Comparison of ENCODE assay signal across 32 mouse cellular contexts in genomic region chr19:53867238-53867637, GRCm38 (mm10).
"Had no signal": no experiment of that assay in that cellular context is flagged by ENCODE, and none has a peak within 500 bp of the region (broad histone marks: within the 10 kb centered on the region; RNA-seq: fewer than 3 reads in every experiment).

No protein-coding gene starts in this region.

- H3K27ac ChIP-seq: limb, embryonic 10.5 days; limb, embryonic 12.5 days; limb, embryonic 13.5 days; limb, embryonic 15.5 days; liver, embryonic 12.5 days; liver, embryonic 13.5 days; liver, embryonic 14.5 days; liver, embryonic 15.5 days; lung, embryonic 15.5 days; macrophage; midbrain, embryonic 10.5 days; midbrain, embryonic 12.5 days; midbrain, embryonic 13.5 days; midbrain, embryonic 15.5 days; neural tube, embryonic 12.5 days; neural tube, embryonic 13.5 days had no signal

- ATAC-seq: liver, embryonic 12.5 days; liver, postnatal 0 days; lung, postnatal 0 days; midbrain, embryonic 13.5 days; midbrain, embryonic 15.5 days; midbrain, embryonic 16.5 days had no signal

- H3K27me3 ChIP-seq: limb, embryonic 13.5 days; limb, embryonic 15.5 days; liver, embryonic 12.5 days; liver, embryonic 13.5 days; liver, embryonic 15.5 days; lung, embryonic 15.5 days; megakaryocyte, embryonic 14.5 days; midbrain, embryonic 13.5 days; midbrain, embryonic 15.5 days; neural tube, embryonic 12.5 days; neural tube, embryonic 13.5 days had no signal

- H3K9me3 ChIP-seq: limb, embryonic 10.5 days; limb, embryonic 12.5 days; limb, embryonic 13.5 days; limb, embryonic 15.5 days; liver, embryonic 12.5 days; liver, embryonic 13.5 days; liver, embryonic 15.5 days; lung, embryonic 15.5 days; megakaryocyte, embryonic 14.5 days; midbrain, embryonic 10.5 days; midbrain, embryonic 12.5 days; midbrain, embryonic 13.5 days; midbrain, embryonic 15.5 days; neural tube, embryonic 12.5 days; neural tube, embryonic 13.5 days had no signal

- H3K9ac ChIP-seq: limb, embryonic 12.5 days; limb, embryonic 13.5 days; limb, embryonic 15.5 days; liver, embryonic 12.5 days; liver, embryonic 13.5 days; liver, embryonic 14.5 days; liver, embryonic 15.5 days; liver, postnatal 0 days; lung, embryonic 14.5 days; lung, embryonic 15.5 days; midbrain, embryonic 12.5 days; midbrain, embryonic 13.5 days; midbrain, embryonic 15.5 days; neural tube, embryonic 12.5 days; neural tube, embryonic 13.5 days had no signal

- H3K4me1 ChIP-seq: limb, embryonic 10.5 days; limb, embryonic 12.5 days; limb, embryonic 13.5 days; liver, embryonic 12.5 days; lung, embryonic 15.5 days; midbrain, embryonic 12.5 days; midbrain, embryonic 13.5 days; midbrain, embryonic 15.5 days; neural tube, embryonic 12.5 days; neural tube, embryonic 13.5 days had no signal

- H3K4me3 ChIP-seq: limb, embryonic 10.5 days; limb, embryonic 12.5 days; limb, embryonic 13.5 days; limb, embryonic 15.5 days; liver, embryonic 12.5 days; liver, embryonic 13.5 days; liver, embryonic 15.5 days; lung, embryonic 15.5 days; megakaryocyte, embryonic 14.5 days; midbrain, embryonic 10.5 days; midbrain, embryonic 12.5 days; midbrain, embryonic 13.5 days; midbrain, embryonic 15.5 days; neural tube, embryonic 12.5 days; neural tube, embryonic 13.5 days had no signal

- H3K36me3 ChIP-seq: limb, embryonic 10.5 days; limb, embryonic 12.5 days; limb, embryonic 13.5 days; limb, embryonic 15.5 days; liver, embryonic 12.5 days; liver, embryonic 13.5 days; liver, embryonic 15.5 days; lung, embryonic 15.5 days; midbrain, embryonic 10.5 days; midbrain, embryonic 12.5 days; midbrain, embryonic 13.5 days; midbrain, embryonic 15.5 days; neural tube, embryonic 12.5 days; neural tube, embryonic 13.5 days had no signal

- DNase-seq: left cerebral cortex, postnatal 4 days; liver; liver, embryonic 13.5 days; liver, postnatal 0 days; lung, adult 18-20 months; lung, adult 2 months; lung, embryonic 14.5 days; lung, postnatal 10 days; lung, postnatal 14 days; lung, postnatal 36 days; lung, postnatal 4 days; midbrain, embryonic 14.5 days had no signal

- H3K4me2 ChIP-seq: limb, embryonic 12.5 days; limb, embryonic 13.5 days; limb, embryonic 15.5 days; liver, embryonic 11.5 days; liver, embryonic 12.5 days; liver, embryonic 13.5 days; liver, embryonic 15.5 days; lung, embryonic 14.5 days; lung, embryonic 15.5 days; midbrain, embryonic 11.5 days; midbrain, embryonic 12.5 days; midbrain, embryonic 13.5 days; midbrain, embryonic 15.5 days; neural tube, embryonic 12.5 days; neural tube, embryonic 13.5 days had no signal
